Mouse (Mus musculus) heart, embryonic 16.5 days (tissue): ENCODE data around the gene Pea15a. TPM values are rescaled to one million over a fixed set of nuclear protein-coding genes. Genes with fewer than 3 reads are reported as not detected.
A peak's percentile ranks its signal among the peaks of the same experiment; 100 is the strongest.

ENCODE experiments used
- ATAC-seq: fragments of 200-750 bp; cut with Nextera tagmentation; replicated peaks from 2 replicates; pipeline ENCODE4 v1.8.0; 2017; ENCODE audit warnings: moderate number of reproducible peaks; ENCODE audit not compliant: insufficient read depth, low FRiP score; ENCODE audit errors: extremely low read depth
- H3K27ac ChIP-seq: fragments of 300-500 bp; sonication (generic); 2 replicates; pipeline ENCODE4 v1.5.1; 2014; ENCODE audit warnings: mild to moderate bottlenecking, low read length, control low read depth, moderate library complexity
- H3K27me3 ChIP-seq: fragments of 300-500 bp; sonication (generic); 2 replicates; pipeline ENCODE4 v1.6.1; 2014; ENCODE audit warnings: low read length, mixed read lengths; ENCODE audit not compliant: control insufficient read depth, insufficient read depth
- H3K36me3 ChIP-seq: fragments of 300-500 bp; sonication (generic); 2 replicates; pipeline ENCODE4 v1.6.1; 2014; ENCODE audit not compliant: control insufficient read depth, insufficient read depth
- H3K4me1 ChIP-seq: fragments of 300-500 bp; sonication (generic); 2 replicates; pipeline ENCODE4 v1.6.1; 2014; ENCODE audit warnings: low read length, mixed read lengths; ENCODE audit not compliant: control insufficient read depth, insufficient read depth
- H3K4me2 ChIP-seq: fragments of 300-500 bp; sonication (generic); 2 replicates; pipeline ENCODE4 v1.6.1; 2014; ENCODE audit warnings: low read depth, mild to moderate bottlenecking, control low read depth, low read length
- H3K4me3 ChIP-seq: fragments of 300-500 bp; sonication (generic); 2 replicates; pipeline ENCODE4 v1.5.1; 2014; ENCODE audit warnings: mild to moderate bottlenecking, control low read depth, low read length
- H3K9ac ChIP-seq: fragments of 300-500 bp; sonication (generic); 2 replicates; pipeline ENCODE4 v1.6.1; 2014; ENCODE audit warnings: low read length, control low read depth
- H3K9me3 ChIP-seq: fragments of 300-500 bp; sonication (generic); replicated peaks from 2 replicates; pipeline ENCODE4 v1.6.1; 2016; ENCODE audit warnings: low read length; ENCODE audit not compliant: control insufficient read depth
- WGBS: fragments of 180-500 bp; shearing (Covaris S2); extraction: QIAGEN DNeasy Blood & Tissue Kit; methylation state at CpG from one replicate; pipeline ENCODE4 v1.1.7; 2014; 5-methylcytosine and 5-hydroxymethylcytosine counted together
- polyA plus RNA-seq: library from polyadenylated mRNA; unstranded; fragments of >200 nt; fragmentation: Nextera tagmentation; extraction: Ambion mirVana; gene quantifications from 2 replicates; pipeline ENCODE4 v1.2.1, GENCODE M21; 2015

Gene Pea15a
- polyA plus RNA-seq, 1 experiment from 2014 or later, result 181 TPM

- peak; percentile 37; the same call in 1 of the 2 replicates for ATAC-seq
- H3K9me3 ChIP-seq, result no peaks in the 10 kb centered on the region
- no peak overlapping the region for H3K9ac ChIP-seq
- no peak overlapping the region for H3K4me2 ChIP-seq
- WGBS, result 52% methylated on average over 4 of the region's 4 CpGs
- peaks cover 61% of the 10 kb centered on the region for H3K36me3 ChIP-seq
- no peaks in the 10 kb centered on the region for H3K4me1 ChIP-seq
- H3K27me3 ChIP-seq, result no peaks in the 10 kb centered on the region
- no peak overlapping the region for H3K27ac ChIP-seq
- no peak overlapping the region for H3K4me3 ChIP-seq
These were observed 17.7 kb downstream of the Pea15a start for GRCm38 (mm10) chr1:172188891-172189290.

- Histone ChIP-seq H3K27ac (no peak overlapping the region; the same call in 1 of the 2 replicates), H3K4me3 (no peak overlapping the region), H3K36me3 (peaks cover 60% of the 10 kb centered on the region), H3K9me3 (no peaks in the 10 kb centered on the region), H3K9ac (no peak overlapping the region), H3K27me3 (no peaks in the 10 kb centered on the region), H3K4me2 (no peak overlapping the region), H3K4me1 (no peaks in the 10 kb centered on the region)
- WGBS, result 94% methylated on average over 10 of the region's 10 CpGs
- ATAC-seq, result no peak
These were observed 20.0 kb downstream of the Pea15a start for GRCm38 (mm10) chr1:172186401-172187289.

- no peak for ATAC-seq
- Histone ChIP-seq H3K27me3 (no peaks in the 10 kb centered on the region), H3K9me3 (no peaks in the 10 kb centered on the region), H3K36me3 (peaks cover 58% of the 10 kb centered on the region), H3K4me1 (no peaks in the 10 kb centered on the region), H3K4me3 (no peak overlapping the region), H3K27ac (no peak overlapping the region), H3K9ac (no peak overlapping the region), H3K4me2 (no peak overlapping the region)
These were observed 22.7 kb downstream of the Pea15a start for GRCm38 (mm10) chr1:172183915-172184314.

- peaks cover 58% of the 10 kb centered on the region for H3K36me3 ChIP-seq
These were observed 23.5 kb downstream of the Pea15a start for GRCm38 (mm10) chr1:172183056-172183455.

GRCm38 (mm10) chr1:172181777-172182176 is 24.8 kb downstream of the Pea15a start:
- Histone ChIP-seq H3K27ac (no peak overlapping the region), H3K4me3 (no peak overlapping the region), H3K36me3 (peaks cover 53% of the 10 kb centered on the region), H3K9ac (no peak overlapping the region), H3K9me3 (no peaks in the 10 kb centered on the region), H3K4me1 (no peaks in the 10 kb centered on the region), H3K4me2 (no peak overlapping the region), H3K27me3 (no peaks in the 10 kb centered on the region)
- WGBS, result 88% methylated on average over 3 of the region's 3 CpGs
- ATAC-seq, result no peak

More at GRCm38 (mm10) chr1:172183056-172183455, 23.5 kb downstream of the Pea15a start:
- H3K4me1 ChIP-seq, result no peaks in the 10 kb centered on the region
- WGBS, result 96% methylated on average over 6 of the region's 6 CpGs
- H3K9me3 ChIP-seq, result no peaks in the 10 kb centered on the region
- H3K9ac ChIP-seq, result no peak overlapping the region
- no peak overlapping the region for H3K4me3 ChIP-seq
- H3K27ac ChIP-seq, result no peak overlapping the region
- H3K4me2 ChIP-seq, result no peak overlapping the region
- ATAC-seq, result no peak
- H3K27me3 ChIP-seq, result no peaks in the 10 kb centered on the region

- no peak overlapping the region for H3K4me2 ChIP-seq
- no peak overlapping the region for H3K9ac ChIP-seq
- H3K4me1 ChIP-seq, result no peaks in the 10 kb centered on the region
- H3K9me3 ChIP-seq, result no peaks in the 10 kb centered on the region
- no peak for ATAC-seq
- H3K27ac ChIP-seq, result no peak overlapping the region
- 63% methylated on average over 4 of the region's 4 CpGs for WGBS
- peaks cover 44% of the 10 kb centered on the region for H3K36me3 ChIP-seq
- H3K27me3 ChIP-seq, result no peaks in the 10 kb centered on the region
- no peak overlapping the region for H3K4me3 ChIP-seq
These were observed 25.7 kb downstream of the Pea15a start for GRCm38 (mm10) chr1:172180881-172181280.

GRCm38 (mm10) chr1:172179102-172179501 is 27.5 kb downstream of the Pea15a start:
- no peak for ATAC-seq
- Histone ChIP-seq H3K4me3 (no peak overlapping the region), H3K27ac (0 out of 2 replicates have a peak overlapping the region, but pooled peaks have one; percentile 9), H3K9ac (no peak overlapping the region), H3K27me3 (no peaks in the 10 kb centered on the region), H3K36me3 (peaks cover 45% of the 10 kb centered on the region), H3K4me2 (no peak overlapping the region), H3K9me3 (no peaks in the 10 kb centered on the region), H3K4me1 (0 out of 2 replicates have a peak, but pooled peaks cover 3% of the 10 kb centered on the region)
- WGBS, result 61% methylated on average over 7 of the region's 7 CpGs

DNA sequence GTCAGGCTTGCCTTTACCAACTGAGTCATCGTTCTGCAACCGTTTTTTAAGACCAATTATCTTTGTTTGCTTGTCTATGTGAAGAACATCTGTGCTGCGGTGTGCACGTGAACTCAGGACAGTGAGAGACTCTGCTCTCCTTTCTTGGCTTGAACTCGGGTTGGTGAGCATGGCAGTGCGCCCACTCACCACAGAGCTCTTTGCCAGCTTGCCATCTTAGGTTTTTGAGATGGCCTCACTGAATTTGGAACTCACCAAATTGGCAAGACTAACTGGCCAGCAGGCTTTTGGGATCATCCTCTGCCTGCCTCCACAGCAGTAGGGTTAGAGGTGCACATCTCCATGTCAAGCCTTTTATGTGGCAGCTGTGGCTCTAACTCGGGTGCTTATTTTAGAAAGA is 28.8 kb downstream of the Pea15a start:
- Histone ChIP-seq H3K36me3 (peaks cover 52% of the 10 kb centered on the region), H3K27me3 (no peaks in the 10 kb centered on the region), H3K4me3 (no peak overlapping the region), H3K4me2 (no peak overlapping the region), H3K27ac (no peak overlapping the region), H3K9ac (no peak overlapping the region), H3K4me1 (0 out of 2 replicates have a peak, but pooled peaks cover 5% of the 10 kb centered on the region), H3K9me3 (no peaks in the 10 kb centered on the region)
- WGBS, result 84% methylated on average over 7 of the region's 7 CpGs
- no peak for ATAC-seq

DNA sequence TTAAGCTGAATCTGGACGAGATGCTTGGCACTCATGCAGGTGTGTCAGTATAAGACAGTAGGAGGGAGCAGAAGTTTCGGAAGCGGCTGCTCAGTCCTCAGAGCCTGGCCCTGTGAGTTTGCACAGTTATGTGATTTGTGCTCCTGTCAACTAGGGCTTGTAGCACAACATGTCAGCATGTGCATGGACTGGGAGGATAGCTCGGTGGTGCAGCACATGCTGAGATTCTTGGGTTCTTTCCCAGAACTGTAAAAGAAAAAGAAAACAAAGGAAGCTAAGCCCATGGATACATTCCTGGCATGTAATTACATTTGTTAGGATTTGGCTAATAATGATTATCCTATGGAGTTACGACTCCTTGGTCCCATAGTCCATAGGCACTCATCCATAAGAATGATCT is 33.4 kb downstream of the Pea15a start:
- Histone ChIP-seq H3K36me3 (peaks cover 56% of the 10 kb centered on the region), H3K4me3 (no peak overlapping the region), H3K27me3 (no peaks in the 10 kb centered on the region), H3K4me1 (0 out of 2 replicates have a peak, but pooled peaks cover 5% of the 10 kb centered on the region), H3K27ac (no peak overlapping the region), H3K9ac (no peak overlapping the region), H3K9me3 (no peaks in the 10 kb centered on the region), H3K4me2 (no peak overlapping the region)
- WGBS, result 75% methylated on average over 5 of the region's 5 CpGs
- no peak for ATAC-seq
